Mouse (Mus musculus): Measurements from ENCODE around the gene Atp6v1a. TPM values are rescaled to one million over a fixed set of nuclear protein-coding genes. Genes with fewer than 3 reads are reported as not detected.

The Atp6v1a gene
- total RNA-seq, 2 experiments from 2014 or later: 546 to 614 TPM

- DNase-seq (ENCODE audit: extremely low spot score in 1 of 2, low spot score in 1 of 2): peak; percentile 72 to 86
Observed at GRCm38 (mm10) chr16:44138979-44139535, 448 bp downstream of the Atp6v1a start.

- DNase-seq (ENCODE audit: extremely low spot score in 1 of 2, low spot score in 1 of 2): peak in 1 of 2 experiments; percentile 30
Observed at GRCm38 (mm10) chr16:44138377-44138978, 1.0 kb downstream of the Atp6v1a start.

DNA sequence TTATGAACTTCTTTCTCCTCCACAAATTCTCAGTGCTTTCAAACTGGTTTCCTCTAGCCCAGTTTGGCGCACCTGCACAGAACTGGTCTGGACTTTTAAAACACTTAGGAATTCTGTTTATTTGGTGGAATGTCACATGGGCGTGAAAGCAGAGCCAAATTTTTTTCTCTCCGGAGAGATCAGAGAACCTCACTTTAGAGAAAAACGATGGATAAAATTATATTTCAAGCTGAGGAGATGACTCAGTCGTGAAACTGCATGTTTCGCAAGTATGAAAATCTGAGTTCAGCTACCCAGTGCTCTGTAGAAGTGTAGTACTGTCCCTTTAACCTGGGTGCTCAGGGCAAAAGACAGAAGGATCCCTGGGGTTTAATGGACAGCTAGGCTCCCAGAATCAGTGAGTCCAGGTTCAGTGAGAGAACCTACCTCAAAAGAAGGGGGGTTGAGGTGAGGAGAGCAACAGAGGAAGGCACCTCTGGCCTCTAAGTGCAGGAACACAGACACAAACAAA, 2.9 kb downstream of the Atp6v1a start:
- no peak for DNase-seq (ENCODE audit: extremely low spot score in 1 of 2, low spot score in 1 of 2)

DNA sequence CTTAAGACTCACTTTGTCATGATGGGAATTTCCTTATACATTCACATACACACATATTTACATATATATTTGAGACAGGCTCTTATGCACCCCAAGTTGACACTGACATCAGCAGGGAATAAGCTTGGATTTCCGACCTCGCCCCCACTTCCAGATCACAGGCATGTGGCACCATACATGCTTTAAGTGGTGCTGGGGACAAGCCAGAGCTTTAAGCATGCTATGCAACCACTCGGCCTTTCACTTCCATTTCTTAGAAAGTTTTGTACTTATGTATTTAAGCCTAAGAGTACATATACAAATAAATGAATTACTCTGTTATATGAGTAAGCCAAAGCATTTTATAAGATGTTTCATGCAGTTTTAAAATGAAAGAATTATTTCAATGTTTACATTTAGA, 6.3 kb downstream of the Atp6v1a start:
- no peak for DNase-seq (ENCODE audit: extremely low spot score in 1 of 2, low spot score in 1 of 2)

GRCm38 (mm10) chr16:44132300-44132699, 7.2 kb downstream of the Atp6v1a start:
- no peak for DNase-seq (ENCODE audit: extremely low spot score in 1 of 2, low spot score in 1 of 2)

- DNase-seq (ENCODE audit: extremely low spot score in 1 of 2, low spot score in 1 of 2): no peak
Observed at GRCm38 (mm10) chr16:44126437-44126836, 13.1 kb downstream of the Atp6v1a start.

DNA sequence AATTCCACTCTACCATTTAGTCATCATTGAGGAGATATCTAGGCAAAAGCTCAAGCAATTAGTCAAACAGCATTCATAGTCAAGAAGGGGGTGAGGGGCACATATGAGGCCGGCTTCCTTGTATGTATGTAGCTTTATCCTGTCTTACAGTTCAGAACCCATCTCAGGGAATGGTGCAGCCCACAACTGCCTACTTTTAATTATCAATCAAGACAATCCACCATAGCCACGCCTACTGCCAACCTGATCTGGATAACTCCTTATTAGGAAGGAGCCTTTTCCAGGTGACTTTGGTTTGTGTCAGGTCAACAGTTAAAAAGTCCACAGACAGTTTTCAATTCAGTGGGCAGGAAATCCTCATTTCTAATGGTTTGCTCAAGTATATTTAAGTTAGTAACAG, 14.1 kb downstream of the Atp6v1a start:
- DNase-seq (ENCODE audit: extremely low spot score in 1 of 2, low spot score in 1 of 2): no peak

DNA sequence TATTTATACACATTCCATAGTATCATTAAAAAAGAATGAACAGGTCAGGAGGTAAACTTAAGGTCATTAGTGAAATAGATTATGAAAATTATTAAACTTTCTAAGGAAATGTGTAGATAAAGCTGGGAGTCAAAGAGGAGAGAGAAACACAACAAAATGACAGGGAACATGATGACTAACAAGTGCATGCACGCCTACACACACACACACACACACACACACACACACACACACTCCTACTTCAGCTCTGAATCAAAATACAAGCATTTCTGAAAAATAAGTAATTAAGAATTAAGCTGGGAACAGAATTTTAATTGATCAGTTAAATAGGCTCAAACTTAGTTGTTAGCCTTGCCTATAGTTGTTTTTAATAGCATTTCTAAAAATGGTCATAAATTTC, 14.8 kb downstream of the Atp6v1a start:
- DNase-seq (ENCODE audit: extremely low spot score in 1 of 2, low spot score in 1 of 2): no peak

GRCm38 (mm10) chr16:44123786-44124185, 15.7 kb downstream of the Atp6v1a start:
- peak in 1 of 2 experiments; percentile 32 for DNase-seq (ENCODE audit: extremely low spot score in 1 of 2, low spot score in 1 of 2)

- no peak for DNase-seq (ENCODE audit: extremely low spot score in 1 of 2, low spot score in 1 of 2)
Observed at GRCm38 (mm10) chr16:44122982-44123725, 16.4 kb downstream of the Atp6v1a start.

- no peak for DNase-seq (ENCODE audit: extremely low spot score in 1 of 2, low spot score in 1 of 2)
Observed at GRCm38 (mm10) chr16:44122574-44122973, 16.9 kb downstream of the Atp6v1a start.

DNA sequence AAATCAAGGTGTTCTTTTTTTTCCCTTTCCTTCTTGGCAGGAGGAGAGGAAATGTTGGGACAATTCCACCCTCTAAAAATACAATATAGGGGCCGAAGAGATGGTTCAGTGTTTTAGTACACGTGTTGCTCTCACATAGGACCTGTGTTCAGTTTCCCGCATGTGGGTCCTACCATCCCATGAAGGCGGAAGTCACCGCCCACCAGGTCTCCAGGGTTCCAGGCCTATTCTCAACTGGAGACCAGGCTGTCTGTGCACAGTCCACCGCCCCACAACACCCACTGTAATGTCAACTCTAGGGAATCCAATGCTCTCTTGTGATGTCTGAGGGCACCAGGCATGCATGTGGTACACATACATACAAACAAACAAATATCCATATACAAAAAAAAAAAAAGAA, 17.4 kb downstream of the Atp6v1a start:
- DNase-seq (ENCODE audit: extremely low spot score in 1 of 2, low spot score in 1 of 2): no peak

GRCm38 (mm10) chr16:44119753-44120501, 19.6 kb downstream of the Atp6v1a start:
- DNase-seq (ENCODE audit: extremely low spot score in 1 of 2, low spot score in 1 of 2): no peak

GRCm38 (mm10) chr16:44109002-44109401, 30.5 kb downstream of the Atp6v1a start:
- no peak for DNase-seq (ENCODE audit: extremely low spot score in 1 of 2, low spot score in 1 of 2)

- no peak for DNase-seq (ENCODE audit: extremely low spot score in 1 of 2, low spot score in 1 of 2)
Observed at GRCm38 (mm10) chr16:44105211-44105610, 34.3 kb downstream of the Atp6v1a start.

- no peak for DNase-seq (ENCODE audit: extremely low spot score in 1 of 2, low spot score in 1 of 2)
Observed at GRCm38 (mm10) chr16:44103806-44104766, 35.4 kb downstream of the Atp6v1a start.

DNA sequence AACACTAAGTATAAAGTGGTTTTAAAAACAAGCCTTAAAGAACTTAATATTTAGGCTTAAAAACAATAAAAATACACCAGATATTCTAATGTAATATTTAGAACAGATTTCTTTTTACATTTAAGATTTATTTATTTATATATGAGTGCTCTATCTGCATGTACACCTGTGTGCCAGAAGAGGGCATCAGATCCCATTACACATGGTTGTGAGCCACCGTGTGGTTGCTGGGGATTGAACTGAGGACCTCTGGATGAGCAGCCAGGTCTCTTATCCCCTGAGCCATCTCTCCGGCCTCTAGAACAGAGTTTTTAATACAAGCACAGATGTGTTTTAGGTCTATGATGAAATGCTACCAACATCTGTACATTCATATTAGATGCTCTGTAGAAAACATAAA, 36.6 kb downstream of the Atp6v1a start:
- DNase-seq (ENCODE audit: extremely low spot score in 1 of 2, low spot score in 1 of 2): no peak

DNA sequence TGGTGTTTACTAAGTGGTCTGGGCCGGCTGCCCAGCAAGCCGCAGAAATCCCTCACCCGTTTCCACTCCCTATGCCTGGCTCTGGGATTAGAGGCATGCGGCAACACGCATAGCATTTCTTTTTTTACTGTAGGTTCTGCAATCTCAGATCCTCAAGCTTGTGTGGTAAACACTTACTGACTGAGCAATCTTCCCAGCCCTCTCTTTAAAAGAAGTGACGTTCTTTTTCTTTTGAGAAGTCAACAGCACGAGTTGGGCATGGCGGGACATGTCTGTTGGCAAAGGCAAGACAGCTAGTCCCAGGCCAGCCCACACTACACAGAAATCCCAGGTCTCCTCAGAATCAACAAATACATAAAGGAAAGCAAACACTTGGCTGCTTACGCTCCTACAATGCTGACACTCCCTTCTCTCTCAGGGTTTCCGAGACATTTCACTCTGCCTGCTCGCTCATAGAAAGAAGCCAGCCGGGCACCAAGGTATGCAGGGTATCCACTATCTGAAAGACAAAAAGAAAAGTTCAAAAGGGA, 38.3 kb downstream of the Atp6v1a start:
- DNase-seq (ENCODE audit: extremely low spot score in 1 of 2, low spot score in 1 of 2): no peak

GRCm38 (mm10) chr16:44099377-44099776, 40.1 kb downstream of the Atp6v1a start:
- no peak for DNase-seq (ENCODE audit: extremely low spot score in 1 of 2, low spot score in 1 of 2)
